Mouse (Mus musculus): Measurements from ENCODE around the gene Cobll1. TPM values are rescaled to one million over a fixed set of nuclear protein-coding genes. Genes with fewer than 3 reads are reported as not detected.

Gene Cobll1
- 10 to 100 TPM; 68.1 to 70.3 TPM for total RNA-seq (2023)

GRCm38 (mm10) chr2:65238964-65239570, at the start of gene Cobll1:
Gene Cobll1, minus strand, starts transcription at chr2:65239403.

Other genes with a start within 250 kb of the Cobll1 start
- not detected for gene Grb14, start 214.4 kb downstream of the Cobll1 start, total RNA-seq (2023)
- not detected for gene Slc38a11, start 124.6 kb upstream of the Cobll1 start, total RNA-seq (2023)